14 mouse cellular contexts compared by ENCODE assay signal in genomic region chr1:78710026-78710425, GRCm38 (mm10). TPM values are rescaled to one million over a fixed set of nuclear protein-coding genes. Genes with fewer than 3 reads are reported as not detected.
DNase-seq lines count a peak whose midpoint lies in the region.
"Had no signal": no experiment of that assay in that cellular context is flagged by ENCODE, and none has a peak within 500 bp of the region (broad histone marks: within the 10 kb centered on the region; RNA-seq: fewer than 3 reads in every experiment).

No protein-coding gene starts in this region.

- peak; percentile 56 for DNase-seq in adrenal gland, adult 2 months
- DNase-seq in adrenal gland, postnatal 25 days: no peak
- peak; percentile 55 for DNase-seq in heart, adult 11 months
- DNase-seq in heart, postnatal 4 days: no peak
- peak; percentile 18 for DNase-seq in 3T3-L1 (ENCODE audit: low read depth, low spot score)
- peak; percentile 31 for DNase-seq in fat pad, adult 2 months (ENCODE audit: extremely low read depth, low read depth, low spot score)
- DNase-seq in urinary bladder, postnatal 36 days (ENCODE audit: low spot score in 2 of 2): no peak
- no peak for DNase-seq in thymus, postnatal 4 days
- DNase-seq: cerebellum, adult 2 months; cerebellum, postnatal 10 days; gastrocnemius, adult 2 months; gastrocnemius, postnatal 25 days; heart, adult 2 months; heart, postnatal 14 days had no signal

RNA-seq across cellular contexts. Expression of gene Utp14b, which starts 52.2 kb away (rescaled TPM):
- 1 to 10 TPM; 3.4 to 3.5 TPM for total RNA-seq in adrenal gland, adult 2 months (2021)
- polyA plus RNA-seq in adrenal gland, adult 2 months (2012; rRNA removed): 0.08 and 0.12 TPM in 2 replicates
- total RNA-seq in adrenal gland, postnatal 25 days (2021): 4.4 and 4.6 TPM in 2 replicates
- total RNA-seq in heart, postnatal 4 days (2021): 1 to 10 TPM; 4.7 to 4.9 TPM

RNA-seq across cellular contexts. Expression of gene Acsl3, which starts 52.4 kb away (rescaled TPM):
- total RNA-seq in adrenal gland, adult 2 months (2021): 10 to 100 TPM; 19.6 to 38.1 TPM
- polyA plus RNA-seq in adrenal gland, adult 2 months (2012; rRNA removed): 3.5 and 4.3 TPM in 2 replicates
- 26.9 and 36.4 TPM in 2 replicates for total RNA-seq in adrenal gland, postnatal 25 days (2021)
- 10 to 100 TPM; 26.2 to 26.8 TPM for total RNA-seq in heart, postnatal 4 days (2021)

Comparison
In these comparisons a context has a peak if more than half of its experiments do, and no peak if none do; other contexts are left out.
1. DNase-seq: peak in adrenal gland, adult 2 months (single experiment), heart, adult 11 months (single experiment), 3T3-L1 (single experiment) and fat pad, adult 2 months (single experiment); none in adrenal gland, postnatal 25 days (single experiment), heart, postnatal 4 days (single experiment), urinary bladder, postnatal 36 days (0 of 2) and thymus, postnatal 4 days (single experiment).